Mouse (Mus musculus) liver, postnatal 0 days (tissue): Measurements from ENCODE around the gene Mus81.

Source experiments
- CTCF ChIP-seq: sonication (generic); IDR thresholded peaks from 2 replicates; pipeline ENCODE4 v1.5.1; 2016; ENCODE audit warnings: antibody characterized with exemption, low read depth
- EP300 ChIP-seq: IDR thresholded peaks from 2 replicates; pipeline ENCODE4 v1.6.1; 2016; ENCODE audit warnings: antibody characterized with exemption, low read depth, mild to moderate bottlenecking

DNA sequence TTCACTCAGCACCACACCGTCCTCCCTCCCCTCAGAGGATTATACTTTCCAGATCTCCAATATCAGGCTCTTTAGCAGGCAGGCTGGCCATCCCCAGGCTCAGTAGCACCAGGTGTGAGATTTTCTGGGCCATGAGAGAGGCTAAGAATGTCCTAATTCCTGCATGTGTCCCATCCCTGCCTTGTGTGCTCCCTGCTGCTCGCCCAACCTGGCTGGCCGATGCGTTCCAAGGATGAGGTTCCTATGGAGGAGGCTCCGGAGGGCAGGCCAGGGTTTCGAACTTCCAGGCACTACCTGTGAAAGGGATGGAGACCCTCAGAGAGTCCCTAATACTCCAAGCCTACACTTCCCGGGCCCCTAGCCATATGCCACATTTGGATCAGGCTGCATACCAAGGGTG, 2.4 kb downstream of the Mus81 start:
- no peak for TF ChIP-seq CTCF
- TF ChIP-seq EP300: no peak
